Mouse (Mus musculus) intestine, embryonic 14.5 days (tissue): ENCODE results near the gene Ppdpf. TPM values are rescaled to one million over a fixed set of nuclear protein-coding genes. Genes with fewer than 3 reads are reported as not detected.
A peak's percentile ranks its signal among the peaks of the same experiment; 100 is the strongest.

Experiments used
- ATAC-seq: fragments of 200-750 bp; cut with Nextera tagmentation; replicated peaks from 2 replicates; pipeline ENCODE4 v1.8.0; 2017; ENCODE audit warnings: low read depth, moderate number of reproducible peaks, moderate TSS enrichment, moderate library complexity; ENCODE audit not compliant: low FRiP score, low TSS enrichment
- DNase-seq: peaks from one replicate; pipeline ENCODE4 v3.0.0-alpha.2; 2018; ENCODE audit warnings: low spot score
- H3K27ac ChIP-seq: fragments of 300-500 bp; sonication (generic); 2 replicates; pipeline ENCODE4 v1.5.1; 2014; ENCODE audit warnings: low read depth, mild to moderate bottlenecking, control low read depth
- H3K27me3 ChIP-seq: fragments of 300-500 bp; sonication (generic); replicated peaks from 2 replicates; pipeline ENCODE4 v1.6.1; 2014; ENCODE audit warnings: low read length, control low read depth; ENCODE audit not compliant: control insufficient read depth, insufficient read depth
- H3K36me3 ChIP-seq: fragments of 300-500 bp; sonication (generic); 2 replicates; pipeline ENCODE4 v1.6.1; 2014; ENCODE audit warnings: low read length, control low read depth; ENCODE audit not compliant: control insufficient read depth, insufficient read depth
- H3K4me1 ChIP-seq: fragments of 300-500 bp; sonication (generic); replicated peaks from 2 replicates; pipeline ENCODE4 v1.6.1; 2014; ENCODE audit warnings: low read length, control low read depth, mixed read lengths; ENCODE audit not compliant: control insufficient read depth, insufficient read depth
- H3K4me2 ChIP-seq: fragments of 300-500 bp; sonication (generic); 2 replicates; pipeline ENCODE4 v1.6.1; 2014; ENCODE audit warnings: low read length
- H3K4me3 ChIP-seq: fragments of 300-500 bp; sonication (generic); 2 replicates; pipeline ENCODE4 v1.5.1; 2014; ENCODE audit warnings: low read depth, low read length, control low read depth, mixed read lengths
- H3K9ac ChIP-seq: fragments of 300-500 bp; sonication (generic); 2 replicates; pipeline ENCODE4 v1.6.1; 2014; ENCODE audit warnings: mild to moderate bottlenecking, low read length
- H3K9me3 ChIP-seq: fragments of 300-500 bp; sonication (generic); 2 replicates; pipeline ENCODE4 v1.6.1; 2016; ENCODE audit warnings: low read length, control low read depth; ENCODE audit not compliant: control insufficient read depth
- WGBS: fragments of 180-500 bp; shearing (Covaris S2); extraction: QIAGEN DNeasy Blood & Tissue Kit; methylation state at CpG from one replicate; pipeline ENCODE4 v1.1.7; 2014; 5-methylcytosine and 5-hydroxymethylcytosine counted together
- polyA plus RNA-seq: library from polyadenylated mRNA; unstranded; fragments of >200 nt; fragmentation: Nextera tagmentation; extraction: Ambion mirVana; gene quantifications from 2 replicates; pipeline ENCODE4 v1.2.1, GENCODE M21; 2014

Gene Ppdpf
- polyA plus RNA-seq, 1 experiment from 2014 or later = 350 TPM

DNA sequence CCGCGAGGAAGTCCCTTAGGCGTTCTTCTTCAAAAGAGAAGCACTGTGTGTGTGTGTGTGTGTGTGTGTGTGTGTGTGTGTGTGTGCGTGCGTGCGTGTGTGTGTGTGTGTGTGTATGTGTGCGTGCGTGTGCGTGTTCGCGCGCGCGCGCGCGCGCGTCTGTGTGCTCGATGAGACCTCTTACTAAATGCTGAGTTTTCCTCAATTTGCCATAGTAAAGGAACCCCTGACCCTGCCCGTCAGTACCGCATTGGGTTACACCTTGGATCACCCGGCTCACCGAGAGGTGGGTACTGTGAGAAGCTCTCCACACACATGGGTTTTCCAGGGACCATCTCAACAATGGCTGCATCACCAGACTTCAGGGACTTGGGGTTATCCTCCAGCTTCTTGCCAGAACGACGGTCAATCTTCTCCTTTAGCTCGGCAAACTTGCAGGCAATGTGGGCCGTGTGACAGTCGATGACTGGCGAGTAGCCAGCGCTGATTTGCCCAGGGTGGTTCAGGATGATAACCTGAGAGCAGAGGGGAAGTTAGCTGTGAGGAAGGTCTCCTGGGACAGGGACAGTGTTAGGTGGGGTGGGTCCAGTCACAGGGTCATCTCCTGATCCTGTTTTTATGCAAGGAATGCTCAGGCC is 38.6 kb upstream of the Ppdpf start:
- H3K9ac ChIP-seq = no peak overlapping the region
- DNase-seq = no peak
- H3K36me3 ChIP-seq = no peaks in the 10 kb centered on the region
- no peaks in the 10 kb centered on the region for H3K4me1 ChIP-seq
- WGBS = 17% methylated on average over 31 of the region's 31 CpGs
- peaks cover 60% of the 10 kb centered on the region for H3K27me3 ChIP-seq
- H3K27ac ChIP-seq = no peak overlapping the region
- H3K4me2 ChIP-seq = peak overlapping the region; percentile 88
- ATAC-seq = no peak
- H3K4me3 ChIP-seq = peak overlapping the region; percentile 40
- no peaks in the 10 kb centered on the region for H3K9me3 ChIP-seq

DNA sequence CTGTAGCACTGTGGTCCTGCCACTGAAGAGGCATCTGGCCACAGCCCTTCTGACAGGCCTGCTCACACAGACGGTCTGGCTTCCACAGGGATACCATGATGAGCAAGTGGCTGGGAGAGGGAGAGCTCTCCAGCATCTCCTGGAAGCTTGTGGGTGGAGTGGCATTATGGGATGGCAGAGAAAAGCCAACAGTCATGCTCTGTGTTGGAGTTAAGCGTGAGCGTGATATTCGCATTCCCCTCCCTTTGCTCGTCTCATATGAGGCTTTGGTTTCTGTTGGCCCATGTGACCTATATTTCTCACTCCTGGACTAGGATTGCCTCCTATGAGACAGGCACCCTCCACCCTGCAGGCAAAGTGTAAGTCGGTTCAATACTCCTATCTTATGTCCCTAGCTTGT is 36.8 kb upstream of the Ppdpf start:
- H3K27ac ChIP-seq = no peak overlapping the region
- no peaks in the 10 kb centered on the region for H3K36me3 ChIP-seq
- no peaks in the 10 kb centered on the region for H3K9me3 ChIP-seq
- DNase-seq = no peak
- H3K9ac ChIP-seq = no peak overlapping the region
- no peaks in the 10 kb centered on the region for H3K4me1 ChIP-seq
- no peak overlapping the region for H3K4me3 ChIP-seq
- 63% methylated on average over 6 of the region's 6 CpGs for WGBS
- peaks cover 67% of the 10 kb centered on the region for H3K27me3 ChIP-seq
- ATAC-seq = no peak
- no peak overlapping the region for H3K4me2 ChIP-seq

GRCm38 (mm10) chr2:181152701-181153100 is 34.3 kb upstream of the Ppdpf start:
- Histone ChIP-seq H3K4me1 (no peaks in the 10 kb centered on the region), H3K36me3 (no peaks in the 10 kb centered on the region), H3K9ac (no peak overlapping the region), H3K27ac (no peak overlapping the region), H3K4me2 (no peak overlapping the region), H3K4me3 (no peak overlapping the region), H3K27me3 (peaks cover 67% of the 10 kb centered on the region), H3K9me3 (no peaks in the 10 kb centered on the region)
- ATAC-seq (no peak), DNase-seq (no peak)
- WGBS = 92% methylated on average over 17 of the region's 17 CpGs

GRCm38 (mm10) chr2:181153131-181153530 is 33.9 kb upstream of the Ppdpf start:
- WGBS = 94% methylated on average over 1 of the region's 1 CpGs
- no peak overlapping the region for H3K4me3 ChIP-seq
- H3K4me1 ChIP-seq = no peaks in the 10 kb centered on the region
- no peaks in the 10 kb centered on the region for H3K36me3 ChIP-seq
- DNase-seq = no peak
- no peak overlapping the region for H3K4me2 ChIP-seq
- H3K9me3 ChIP-seq = no peaks in the 10 kb centered on the region
- no peak for ATAC-seq
- H3K27me3 ChIP-seq = peaks cover 67% of the 10 kb centered on the region
- H3K27ac ChIP-seq = no peak overlapping the region
- no peak overlapping the region for H3K9ac ChIP-seq

GRCm38 (mm10) chr2:181153837-181154236 is 33.2 kb upstream of the Ppdpf start:
- H3K27me3 ChIP-seq = peaks cover 66% of the 10 kb centered on the region

DNA sequence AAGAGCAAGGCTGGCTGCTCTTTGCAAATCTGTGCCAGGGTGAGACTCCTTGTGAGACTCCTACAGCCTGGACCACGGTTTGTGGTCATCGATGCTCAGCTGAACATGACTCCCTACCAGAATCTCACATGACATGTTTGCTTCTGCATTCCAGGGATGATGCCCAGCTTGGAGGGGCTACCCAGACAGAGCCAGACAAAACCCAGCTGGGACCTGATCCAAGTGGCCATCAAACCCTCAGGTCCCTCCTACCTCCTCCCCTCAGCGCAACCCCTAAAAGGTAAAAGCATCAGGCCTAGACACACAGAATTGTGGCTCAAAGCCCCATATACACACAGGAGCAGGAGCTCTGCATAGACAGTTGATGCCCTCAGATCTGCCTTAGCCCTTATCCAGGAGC is 32.7 kb upstream of the Ppdpf start:
- Histone ChIP-seq H3K9me3 (no peaks in the 10 kb centered on the region), H3K4me3 (no peak overlapping the region), H3K4me2 (no peak overlapping the region), H3K27ac (no peak overlapping the region), H3K36me3 (no peaks in the 10 kb centered on the region), H3K4me1 (no peaks in the 10 kb centered on the region), H3K9ac (no peak overlapping the region), H3K27me3 (peaks cover 62% of the 10 kb centered on the region)
- 79% methylated on average over 3 of the region's 3 CpGs for WGBS
- ATAC-seq (no peak), DNase-seq (no peak)

More at GRCm38 (mm10) chr2:181153837-181154236, 33.2 kb upstream of the Ppdpf start:
- H3K4me3 ChIP-seq = no peak overlapping the region
- ATAC-seq (no peak), DNase-seq (no peak)
- no peak overlapping the region for H3K9ac ChIP-seq
- no peaks in the 10 kb centered on the region for H3K9me3 ChIP-seq
- no peak overlapping the region for H3K27ac ChIP-seq
- H3K4me1 ChIP-seq = no peaks in the 10 kb centered on the region
- no peaks in the 10 kb centered on the region for H3K36me3 ChIP-seq
- WGBS = 5% methylated on average over 1 of the region's 1 CpGs
- H3K4me2 ChIP-seq = no peak overlapping the region

DNA sequence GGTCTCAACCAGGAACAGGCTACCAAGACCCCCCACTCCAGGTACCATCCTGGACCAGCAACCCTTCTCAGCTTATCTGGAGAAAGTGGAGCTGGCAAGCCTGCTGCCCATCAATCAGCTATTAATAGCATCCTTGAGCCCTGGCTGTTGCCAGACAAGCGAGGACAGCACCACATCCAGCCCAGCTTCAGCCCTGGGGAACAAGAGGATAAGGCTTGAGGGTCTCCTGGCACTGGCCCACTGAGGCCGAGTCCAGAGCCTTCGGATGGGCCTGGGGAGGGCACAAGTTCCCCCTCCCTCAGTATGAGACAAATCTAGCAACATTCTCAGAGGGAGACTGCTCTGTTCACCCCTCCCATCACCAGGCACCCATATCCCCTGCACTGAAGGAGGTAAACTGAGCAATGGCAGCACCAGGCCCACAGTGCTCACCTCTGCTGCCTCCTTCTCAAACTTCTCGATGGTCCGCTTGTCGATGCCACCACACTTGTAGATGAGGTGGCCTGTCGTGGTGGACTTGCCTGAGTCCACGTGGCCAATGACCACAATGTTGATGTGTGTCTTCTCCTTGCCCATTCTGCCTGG is 32.1 kb upstream of the Ppdpf start:
- Histone ChIP-seq H3K4me3 (no peak overlapping the region), H3K27me3 (peaks cover 57% of the 10 kb centered on the region), H3K27ac (no peak overlapping the region), H3K9ac (no peak overlapping the region), H3K4me2 (no peak overlapping the region), H3K4me1 (no peaks in the 10 kb centered on the region), H3K9me3 (no peaks in the 10 kb centered on the region), H3K36me3 (no peaks in the 10 kb centered on the region)
- DNase-seq (no peak), ATAC-seq (no peak)
- WGBS = 76% methylated on average over 8 of the region's 8 CpGs

GRCm38 (mm10) chr2:181155801-181156200 is 31.2 kb upstream of the Ppdpf start:
- ATAC-seq = no peak
- DNase-seq = no peak
- 68% methylated on average over 4 of the region's 4 CpGs for WGBS
- Histone ChIP-seq H3K9me3 (no peaks in the 10 kb centered on the region), H3K4me3 (no peak overlapping the region), H3K9ac (no peak overlapping the region), H3K4me1 (no peaks in the 10 kb centered on the region), H3K36me3 (no peaks in the 10 kb centered on the region), H3K27me3 (peaks cover 48% of the 10 kb centered on the region), H3K4me2 (no peak overlapping the region), H3K27ac (no peak overlapping the region)
